Mouse (Mus musculus): ENCODE data around the gene Rpap1.

DNA sequence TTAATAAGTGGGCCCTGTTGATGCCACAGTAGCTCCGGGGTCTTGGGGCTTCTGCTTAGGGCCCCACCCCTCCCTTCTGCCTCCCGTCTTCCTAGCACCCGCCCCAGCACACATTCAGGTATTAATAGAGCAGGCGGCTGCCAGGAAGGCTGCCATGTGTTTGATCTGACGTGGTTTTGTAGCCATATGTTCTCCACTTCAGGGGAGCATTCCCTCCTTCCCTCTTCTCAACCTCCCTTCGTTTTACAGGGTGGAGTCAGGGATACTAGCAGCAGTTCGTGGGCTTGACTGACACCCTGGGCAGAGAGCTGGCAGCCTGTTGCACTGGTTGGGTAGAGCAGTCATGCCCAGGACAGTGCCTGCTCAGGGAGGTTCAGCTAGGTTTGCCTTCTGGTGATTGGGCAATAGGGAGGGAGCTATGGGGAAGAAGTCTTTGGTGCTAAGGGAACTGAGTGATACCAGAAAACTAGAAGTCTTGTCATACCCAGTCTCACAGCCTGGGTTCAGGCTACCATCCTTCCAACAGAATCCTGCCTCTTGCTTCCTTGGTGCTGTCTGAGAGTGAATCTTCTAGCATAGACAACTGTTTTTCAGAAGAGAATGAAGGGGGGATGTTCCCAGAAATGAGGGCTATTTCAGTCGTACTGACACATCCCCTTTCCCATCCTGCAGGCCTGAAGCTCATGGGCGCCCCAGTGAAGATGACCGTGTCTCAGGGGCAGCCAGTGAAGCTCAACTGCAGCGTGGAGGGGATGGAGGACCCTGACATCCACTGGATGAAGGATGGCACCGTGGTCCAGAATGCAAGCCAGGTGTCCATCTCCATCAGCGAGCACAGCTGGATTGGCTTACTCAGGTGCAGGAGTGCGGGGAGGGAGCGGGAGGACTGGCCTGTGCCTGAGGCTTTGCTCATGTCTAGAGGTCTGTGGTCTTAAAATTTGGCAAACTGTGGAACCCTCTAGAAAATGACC lies 13.8 kb upstream of the Rpap1 start:
- TF ChIP-seq CTCF (IDR thresholded peaks at IDR 0.05; ENCODE audit: low read depth) (no peak), EP300 (IDR thresholded peaks at IDR 0.05; ENCODE audit: low read depth) (no peak)

All from liver, postnatal 0 days (tissue).